Mouse (Mus musculus) thymus, adult 2 months (tissue): ENCODE results near the gene Palm2.

Experiments
- CTCF ChIP-seq: fragments of 200-500 bp; IDR thresholded peaks from 2 replicates; pipeline ENCODE4 v1.5.1; 2012; ENCODE audit warnings: mild to moderate bottlenecking, control low read depth, low read length, moderate library complexity, borderline replicate concordance; ENCODE audit not compliant: control insufficient read depth, poor library complexity, insufficient read depth; ENCODE audit errors: extremely low read depth
- POLR2A ChIP-seq: fragments of 200-500 bp; IDR thresholded peaks from 2 replicates; pipeline ENCODE4 v1.6.1; 2012; ENCODE audit warnings: mild to moderate bottlenecking, low read length, control low read depth, moderate library complexity; ENCODE audit not compliant: control insufficient read depth, poor library complexity, insufficient read depth; ENCODE audit errors: extremely low read depth

DNA sequence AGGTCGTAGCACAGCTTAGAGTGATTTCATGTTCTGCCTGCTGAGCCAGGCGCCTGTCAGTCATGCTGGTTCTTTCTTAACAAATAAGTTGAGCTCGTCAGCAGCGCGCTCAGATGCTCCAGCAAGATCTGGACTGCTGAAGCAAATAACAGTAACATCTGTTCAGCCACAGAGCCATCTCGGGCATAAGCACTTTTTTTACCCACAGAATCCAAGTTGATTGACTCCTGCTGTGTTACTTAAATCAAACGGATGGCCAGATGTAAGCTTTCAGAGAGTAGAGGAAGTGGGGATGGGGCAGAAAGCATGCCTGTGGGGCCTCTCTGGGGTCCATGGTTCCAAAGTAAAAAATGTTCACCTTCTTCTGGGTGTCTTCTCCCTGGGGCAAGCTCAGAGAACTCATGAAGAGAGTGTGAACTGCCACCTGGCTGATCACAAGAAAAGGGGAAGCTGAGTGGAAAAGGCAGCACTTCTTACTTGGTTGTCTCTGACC lies 286.9 kb downstream of the Palm2 start:
- TF ChIP-seq CTCF (no peak), POLR2A (no peak)
